Mouse (Mus musculus) midbrain, embryonic 14.5 days (tissue): ENCODE measurements around the gene Kidins220. TPM values are rescaled to one million over a fixed set of nuclear protein-coding genes. Genes with fewer than 3 reads are reported as not detected.

Experiments
- ATAC-seq: fragments of 200-750 bp; cut with Nextera tagmentation; 2 replicates; pipeline ENCODE4 v1.8.0; 2017; ENCODE audit warnings: moderate number of reproducible peaks, moderate library complexity; ENCODE audit not compliant: low FRiP score, low TSS enrichment
- DNase-seq: peaks from one replicate; pipeline ENCODE4 v3.0.0-alpha.2; 2015
- H3K27ac ChIP-seq: fragments of 300-500 bp; sonication (generic); replicated peaks from 2 replicates; pipeline ENCODE4 v1.5.1; 2014; ENCODE audit warnings: mild to moderate bottlenecking, low read depth, low read length, moderate library complexity
- H3K27me3 ChIP-seq: fragments of 300-500 bp; sonication (generic); 2 replicates; pipeline ENCODE4 v1.6.1; 2014; ENCODE audit warnings: low read length, control low read depth, mixed read lengths; ENCODE audit not compliant: control insufficient read depth, insufficient read depth
- H3K36me3 ChIP-seq: fragments of 300-500 bp; sonication (generic); 2 replicates; pipeline ENCODE4 v1.6.1; 2014; ENCODE audit warnings: low read length, control low read depth; ENCODE audit not compliant: control insufficient read depth, insufficient read depth
- H3K4me1 ChIP-seq: fragments of 300-500 bp; sonication (generic); 2 replicates; pipeline ENCODE4 v1.6.1; 2014; ENCODE audit warnings: mild to moderate bottlenecking, antibody characterized with exemption, low read length, control low read depth; ENCODE audit not compliant: control insufficient read depth, insufficient read depth
- H3K4me2 ChIP-seq: fragments of 300-500 bp; sonication (generic); 2 replicates; pipeline ENCODE4 v1.6.1; 2014; ENCODE audit warnings: mild to moderate bottlenecking, low read length, moderate library complexity
- H3K4me3 ChIP-seq: fragments of 300-500 bp; sonication (generic); replicated peaks from 2 replicates; pipeline ENCODE4 v1.5.1; 2014; ENCODE audit warnings: low read depth, low read length
- H3K9ac ChIP-seq: fragments of 300-500 bp; sonication (generic); replicated peaks from 2 replicates; pipeline ENCODE4 v1.6.1; 2014; ENCODE audit warnings: mild to moderate bottlenecking, low read length, moderate library complexity
- H3K9me3 ChIP-seq: fragments of 300-500 bp; sonication (generic); 2 replicates; pipeline ENCODE4 v1.6.1; 2016; ENCODE audit warnings: low read length, control low read depth, mixed read lengths; ENCODE audit not compliant: control insufficient read depth
- WGBS: fragments of 180-500 bp; shearing (Covaris S2); extraction: QIAGEN DNeasy Blood & Tissue Kit; methylation state at CpG from one replicate; pipeline ENCODE4 v1.1.7; 2014; 5-methylcytosine and 5-hydroxymethylcytosine counted together
- polyA plus RNA-seq: library from polyadenylated mRNA; unstranded; fragments of >200 nt; fragmentation: Nextera tagmentation; extraction: Ambion mirVana; gene quantifications from 2 replicates; pipeline ENCODE4 v1.2.1, GENCODE M21; 2014

Gene Kidins220
- polyA plus RNA-seq, 1 experiment from 2014 or later = 188 TPM

DNA sequence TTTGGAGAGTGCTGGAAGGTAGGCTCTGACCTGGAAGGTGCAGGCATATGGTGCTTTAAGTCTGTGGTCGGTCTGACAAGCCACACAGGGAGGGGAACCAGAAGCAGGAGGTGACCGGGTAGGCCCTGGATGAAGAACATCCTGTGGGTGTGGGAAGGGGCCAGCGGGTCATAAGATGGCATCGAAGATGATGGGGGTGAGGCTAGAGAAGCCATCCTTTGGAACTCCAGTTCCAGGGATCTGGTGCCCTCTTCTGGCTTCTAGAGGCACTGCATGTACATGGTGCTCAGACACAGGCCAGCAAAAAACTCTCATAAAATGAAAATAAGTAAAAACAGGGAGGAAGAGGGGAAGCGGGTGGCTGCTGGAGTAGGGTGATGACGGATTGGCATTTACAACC, 22.6 kb upstream of the Kidins220 start:
- Histone ChIP-seq H3K4me1 (no peaks in the 10 kb centered on the region), H3K4me3 (no peak overlapping the region), H3K9me3 (no peaks in the 10 kb centered on the region), H3K36me3 (peaks cover 63% of the 10 kb centered on the region), H3K9ac (no peak overlapping the region), H3K27ac (no peak overlapping the region), H3K27me3 (no peaks in the 10 kb centered on the region), H3K4me2 (no peak overlapping the region)
- DNase-seq (peak; percentile 89), ATAC-seq (peak; percentile 59; the same call in 1 of the 2 replicates)
- 64% methylated on average over 6 of the region's 6 CpGs for WGBS

DNA sequence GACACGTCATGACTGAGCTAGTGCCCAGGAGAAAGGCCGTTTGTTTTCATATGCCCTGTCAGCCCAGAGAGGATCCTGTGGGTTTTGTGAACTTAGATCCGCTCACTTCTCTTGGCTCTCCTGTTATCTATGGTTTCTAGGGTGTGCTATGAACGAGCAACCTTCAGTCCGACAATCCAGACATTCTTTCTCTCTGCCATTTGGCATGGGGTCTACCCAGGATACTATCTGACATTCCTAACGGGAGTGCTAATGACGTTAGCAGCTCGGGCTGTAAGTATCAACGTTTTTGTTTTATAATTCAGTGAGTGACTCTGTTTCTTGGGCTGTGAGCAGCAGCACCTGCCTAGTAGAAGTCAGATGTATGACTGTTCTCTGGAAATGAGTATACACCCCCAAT, 19.6 kb upstream of the Kidins220 start:
- Histone ChIP-seq H3K36me3 (peaks cover 74% of the 10 kb centered on the region), H3K27me3 (no peaks in the 10 kb centered on the region), H3K9me3 (no peaks in the 10 kb centered on the region), H3K4me1 (no peaks in the 10 kb centered on the region), H3K27ac (no peak overlapping the region), H3K9ac (no peak overlapping the region), H3K4me3 (no peak overlapping the region), H3K4me2 (no peak overlapping the region)
- 94% methylated on average over 9 of the region's 9 CpGs for WGBS
- no peak for ATAC-seq
- DNase-seq = no peak

DNA sequence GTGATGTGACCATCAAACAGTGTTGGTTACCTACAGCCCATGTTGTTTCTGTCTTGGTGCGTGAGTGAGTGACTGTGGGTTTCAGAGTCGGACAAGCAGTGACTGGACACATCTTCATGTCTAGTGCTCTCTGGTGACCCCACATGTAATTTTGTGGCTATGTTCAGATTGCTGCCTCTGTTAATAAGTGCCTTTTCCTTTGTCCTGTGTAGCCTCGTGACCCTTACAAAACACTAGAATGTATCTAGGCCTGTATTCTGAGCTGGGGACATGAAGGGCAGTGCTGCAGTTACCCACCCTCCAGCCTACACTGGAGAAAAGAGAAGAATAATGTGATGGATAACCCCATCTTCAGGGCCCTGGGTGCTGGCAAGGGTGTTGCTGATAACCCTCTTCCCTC, 16.2 kb upstream of the Kidins220 start:
- Histone ChIP-seq H3K27ac (no peak overlapping the region), H3K9ac (no peak overlapping the region), H3K9me3 (no peaks in the 10 kb centered on the region), H3K36me3 (peaks cover 48% of the 10 kb centered on the region), H3K4me3 (no peak overlapping the region), H3K4me2 (no peak overlapping the region), H3K4me1 (no peaks in the 10 kb centered on the region), H3K27me3 (no peaks in the 10 kb centered on the region)
- DNase-seq (no peak), ATAC-seq (no peak)
- WGBS = 93% methylated on average over 3 of the region's 3 CpGs

DNA sequence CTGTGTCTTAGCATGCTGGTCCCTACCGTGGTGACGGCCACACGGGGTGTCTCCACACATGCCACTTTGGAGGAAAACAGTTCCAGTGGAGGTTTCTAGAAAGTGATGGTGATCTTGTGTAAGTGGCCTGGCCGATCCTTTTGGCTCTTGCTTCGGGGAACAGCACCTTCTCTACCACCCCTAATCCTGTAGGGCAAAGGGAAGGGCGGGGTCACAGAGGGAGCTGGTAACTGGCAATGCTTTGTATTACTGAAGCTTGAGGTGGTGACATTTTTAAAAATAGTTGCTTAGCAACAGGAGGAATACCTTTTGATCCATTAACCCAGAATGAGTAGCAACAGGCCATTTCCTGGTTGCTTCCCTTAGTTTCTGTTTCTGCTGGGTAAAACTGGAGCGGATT, 12.9 kb upstream of the Kidins220 start:
- ATAC-seq (no peak), DNase-seq (no peak)
- Histone ChIP-seq H3K9me3 (no peaks in the 10 kb centered on the region), H3K36me3 (peaks cover 23% of the 10 kb centered on the region), H3K27ac (no peak overlapping the region), H3K9ac (no peak overlapping the region), H3K4me2 (no peak overlapping the region), H3K4me1 (no peaks in the 10 kb centered on the region), H3K4me3 (no peak overlapping the region), H3K27me3 (no peaks in the 10 kb centered on the region)
- 88% methylated on average over 7 of the region's 7 CpGs for WGBS

DNA sequence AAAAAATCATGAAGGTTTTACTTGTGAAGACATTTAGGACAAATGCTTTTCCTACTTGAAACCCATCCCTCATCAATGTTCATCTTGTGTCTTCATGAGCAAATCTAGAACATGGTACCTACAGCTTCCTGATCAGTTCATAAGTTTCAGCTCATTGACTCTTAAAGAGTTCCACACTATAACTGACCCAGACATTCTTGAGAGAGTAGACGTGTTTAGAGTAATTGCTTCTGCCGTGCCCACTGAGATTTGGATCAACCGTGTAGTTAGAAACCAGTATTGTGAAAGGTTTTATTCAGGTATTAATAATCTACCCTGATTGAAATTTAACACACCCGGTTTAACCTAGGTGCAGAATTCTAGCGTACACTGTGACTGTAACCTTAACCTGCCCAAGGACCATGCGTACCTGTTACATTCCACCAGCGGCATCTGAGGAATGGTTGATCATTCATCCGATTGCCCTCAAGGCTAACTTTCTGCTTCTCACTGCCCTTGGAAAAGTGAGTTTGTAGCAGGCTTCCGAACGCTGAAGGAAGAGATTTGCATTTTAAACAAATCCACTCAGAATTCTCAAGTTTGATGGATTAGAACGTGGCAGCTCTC, 12.3 kb upstream of the Kidins220 start:
- DNase-seq = no peak
- no peak for ATAC-seq
- no peak overlapping the region for H3K4me2 ChIP-seq
- no peaks in the 10 kb centered on the region for H3K9me3 ChIP-seq
- no peaks in the 10 kb centered on the region for H3K4me1 ChIP-seq
- no peaks in the 10 kb centered on the region for H3K27me3 ChIP-seq
- H3K9ac ChIP-seq = no peak overlapping the region
- H3K4me3 ChIP-seq = no peak overlapping the region
- H3K27ac ChIP-seq = no peak overlapping the region
- H3K36me3 ChIP-seq = peaks cover 16% of the 10 kb centered on the region
- WGBS = 73% methylated on average over 11 of the region's 11 CpGs

DNA sequence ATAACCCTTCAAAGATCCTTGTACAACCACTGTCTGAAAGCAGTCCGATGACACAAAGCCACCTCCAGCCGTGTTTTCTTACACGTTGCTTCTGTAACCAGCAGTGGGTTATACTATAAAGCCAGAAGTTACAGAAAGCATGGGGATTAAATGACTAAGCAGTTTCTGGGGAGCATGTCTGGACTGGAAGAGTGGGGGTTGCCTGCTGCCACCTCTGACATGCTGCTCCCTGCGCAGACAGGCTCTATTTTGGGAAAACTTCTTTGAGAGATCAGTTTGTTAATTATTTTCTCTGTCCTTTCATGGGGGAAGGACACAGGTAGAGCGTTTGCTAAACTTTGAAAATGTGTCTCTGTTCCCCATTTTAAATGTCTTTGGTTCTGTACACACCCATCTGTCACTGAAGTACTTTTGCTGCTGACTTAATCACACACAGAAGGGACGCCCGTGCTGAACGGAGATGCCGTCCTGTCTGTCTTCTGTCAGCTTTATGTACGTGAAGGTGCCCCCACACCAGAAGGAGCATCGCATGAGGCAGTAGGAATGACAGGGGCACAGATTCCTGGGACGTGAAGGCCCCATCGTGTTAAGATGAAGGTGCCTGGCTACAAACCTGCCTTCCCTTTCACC, 11.2 kb upstream of the Kidins220 start:
- H3K4me1 ChIP-seq = no peaks in the 10 kb centered on the region
- H3K4me2 ChIP-seq = no peak overlapping the region
- 68% methylated on average over 13 of the region's 13 CpGs for WGBS
- peaks cover 11% of the 10 kb centered on the region for H3K36me3 ChIP-seq
- H3K9ac ChIP-seq = no peak overlapping the region
- H3K27ac ChIP-seq = no peak overlapping the region
- H3K9me3 ChIP-seq = no peaks in the 10 kb centered on the region
- H3K4me3 ChIP-seq = no peak overlapping the region
- DNase-seq (peak; percentile 14), ATAC-seq (no peak)
- H3K27me3 ChIP-seq = no peaks in the 10 kb centered on the region

DNA sequence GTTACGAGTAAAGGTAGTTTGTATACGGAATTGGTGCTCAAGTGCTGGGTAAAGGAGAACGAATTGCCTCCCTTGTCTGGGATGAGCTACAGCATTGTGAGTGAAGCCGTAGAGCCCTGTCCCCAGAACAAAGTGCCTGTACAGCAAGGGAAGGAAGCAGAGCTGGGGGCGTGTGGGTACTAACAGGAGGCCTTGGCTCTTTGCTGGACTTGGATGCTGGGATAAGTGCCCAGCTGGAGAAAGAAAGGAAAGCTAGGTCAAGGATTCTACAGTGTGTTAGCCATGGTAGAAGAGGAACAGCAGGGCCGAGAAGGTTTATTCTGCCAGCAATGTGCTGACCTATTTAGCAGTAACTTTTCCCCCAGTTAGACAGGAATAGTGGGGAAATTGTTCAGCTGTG, 9.3 kb upstream of the Kidins220 start:
- Histone ChIP-seq H3K4me1 (no peaks in the 10 kb centered on the region), H3K27me3 (no peaks in the 10 kb centered on the region), H3K36me3 (no peaks in the 10 kb centered on the region), H3K4me2 (no peak overlapping the region), H3K9ac (no peak overlapping the region), H3K4me3 (no peak overlapping the region), H3K27ac (no peak overlapping the region), H3K9me3 (no peaks in the 10 kb centered on the region; the same call in 1 of the 2 replicates)
- 94% methylated on average over 6 of the region's 6 CpGs for WGBS
- no peak for ATAC-seq
- DNase-seq = no peak

DNA sequence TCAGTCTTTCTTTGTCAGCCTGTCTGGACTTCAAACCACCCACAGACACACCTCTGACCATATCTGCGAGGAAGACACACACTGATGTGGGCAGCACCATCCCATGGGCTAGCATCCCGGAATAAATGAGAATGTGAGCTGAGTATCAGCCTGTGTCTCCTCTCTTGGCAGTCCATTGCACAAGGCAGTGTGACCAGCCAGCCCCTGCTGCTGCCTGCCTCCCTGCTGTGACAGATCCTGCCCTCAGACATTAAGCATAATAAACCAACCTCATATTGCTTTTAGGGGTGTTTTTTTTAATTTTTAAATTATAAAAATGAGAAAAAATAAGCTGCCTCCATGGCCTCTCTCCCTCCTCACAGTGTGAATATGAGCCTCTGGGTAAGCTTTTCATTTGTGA, 8.7 kb upstream of the Kidins220 start:
- Histone ChIP-seq H3K36me3 (no peaks in the 10 kb centered on the region), H3K4me2 (no peak overlapping the region), H3K9ac (no peak overlapping the region), H3K27ac (no peak overlapping the region), H3K4me1 (no peaks in the 10 kb centered on the region), H3K9me3 (no peaks in the 10 kb centered on the region; the same call in 1 of the 2 replicates), H3K27me3 (no peaks in the 10 kb centered on the region), H3K4me3 (no peak overlapping the region)
- no peak for ATAC-seq
- WGBS = 93% methylated on average over 2 of the region's 2 CpGs
- no peak for DNase-seq

DNA sequence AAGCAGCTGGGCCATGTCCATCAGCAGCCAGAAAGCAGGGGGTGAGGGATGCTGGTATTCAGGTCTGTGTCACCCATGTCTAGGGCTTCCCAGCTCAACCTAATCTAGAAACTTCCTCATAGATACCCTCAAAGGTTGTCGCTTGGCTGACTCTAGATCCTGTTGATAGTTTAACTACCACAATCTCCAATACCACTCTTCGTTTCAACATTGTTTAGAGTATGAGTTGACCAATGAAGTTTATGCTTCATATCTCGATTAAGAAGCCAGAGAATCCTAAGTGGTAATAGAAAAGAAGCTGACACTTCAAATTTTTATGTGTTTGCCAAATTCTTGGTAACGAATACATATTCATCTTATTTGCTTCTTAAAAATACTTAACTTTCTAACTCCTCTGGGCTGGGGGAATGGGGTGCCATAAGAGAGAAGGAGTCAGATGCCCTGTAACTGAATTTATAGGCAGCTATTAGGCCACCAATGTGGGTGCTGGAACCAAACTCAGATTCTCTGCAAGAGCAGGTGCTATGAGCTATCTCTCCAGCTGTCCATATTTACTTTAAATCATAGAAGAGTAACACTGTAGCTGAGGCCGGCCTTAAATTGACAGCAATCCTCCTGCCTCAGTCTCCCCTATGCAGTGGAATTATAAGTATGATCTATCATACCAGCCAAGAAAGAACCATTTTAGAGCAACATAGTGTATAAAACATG, 3.1 kb upstream of the Kidins220 start:
- Histone ChIP-seq H3K27me3 (no peaks in the 10 kb centered on the region), H3K27ac (no peak overlapping the region), H3K4me3 (no peak overlapping the region), H3K9ac (no peak overlapping the region), H3K4me1 (peaks cover 6% of the 10 kb centered on the region), H3K4me2 (no peak overlapping the region), H3K9me3 (no peaks in the 10 kb centered on the region; the same call in 1 of the 2 replicates), H3K36me3 (no peaks in the 10 kb centered on the region)
- DNase-seq (no peak), ATAC-seq (no peak)
- WGBS = 88% methylated on average over 5 of the region's 5 CpGs
